Mouse (Mus musculus): Measurements from ENCODE around the gene Rln3.

DNA sequence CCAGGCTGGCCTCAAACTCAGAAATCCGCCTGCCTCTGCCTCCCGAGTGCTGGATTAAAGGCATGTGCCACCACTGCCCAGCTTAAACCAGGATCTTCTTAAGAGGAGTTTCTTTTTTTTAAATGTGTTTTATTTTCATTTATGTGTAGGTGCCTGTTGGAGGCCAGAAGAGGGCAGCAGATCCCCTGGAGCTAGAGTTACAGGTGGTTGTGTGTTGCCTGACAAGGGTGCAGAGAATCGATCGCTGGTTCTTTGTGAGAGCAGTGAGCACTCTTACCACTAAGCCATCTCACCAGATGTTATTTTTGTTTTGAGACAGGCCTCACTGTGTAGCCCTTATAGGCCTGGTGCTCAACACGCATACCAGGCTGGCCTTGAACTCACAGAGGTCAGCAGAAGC, 29.0 kb downstream of the Rln3 start:
- TF ChIP-seq POLR2A (IDR thresholded peaks at IDR 0.05; ENCODE audit: low read depth, low read length) (no peak), CTCF (conservative IDR thresholded peaks at IDR 0.05; ENCODE audit: insufficient read depth, insufficient read length, low read depth, low read length) (no peak)
